Mouse (Mus musculus) adrenal gland, adult 18-20 months (tissue): ENCODE measurements around the gene Pidd1. TPM values are rescaled to one million over a fixed set of nuclear protein-coding genes. Genes with fewer than 3 reads are reported as not detected.
A peak's percentile ranks its signal among the peaks of the same experiment; 100 is the strongest.

Experiments
- DNase-seq, 2 experiments: peaks; one replicate each; pipeline ENCODE4 v3.0.0; 2021 to 2022; ENCODE audit warnings: low spot score in 2 of 2
- total RNA-seq, 2 experiments: library from RNA; stranded (reverse); gene quantifications; 1 replicate in 1 of 2; 2 replicates in 1 of 2; pipeline ENCODE4 v1.2.3; 2021

Gene Pidd1
- total RNA-seq, 2 experiments from 2014 or later: 1.1 to 1.4 TPM

GRCm38 (mm10) chr7:141474160-141474559 is 30.3 kb upstream of the Pidd1 start:
- DNase-seq: no peak

GRCm38 (mm10) chr7:141472763-141473162 is 28.9 kb upstream of the Pidd1 start:
- no peak for DNase-seq

- DNase-seq: no peak
Observed at GRCm38 (mm10) chr7:141472226-141472625, 28.4 kb upstream of the Pidd1 start.

GRCm38 (mm10) chr7:141471236-141471635 is 27.4 kb upstream of the Pidd1 start:
- DNase-seq: peak in 1 of 2 experiments; percentile 18

GRCm38 (mm10) chr7:141470637-141470944 is 26.8 kb upstream of the Pidd1 start:
- peak in 1 of 2 experiments; percentile 21 for DNase-seq

- DNase-seq: peak in 1 of 2 experiments; percentile 26
Observed at GRCm38 (mm10) chr7:141469901-141470636, 26.2 kb upstream of the Pidd1 start.

GRCm38 (mm10) chr7:141469352-141469751 is 25.5 kb upstream of the Pidd1 start:
- peak in 1 of 2 experiments; percentile 25 for DNase-seq

GRCm38 (mm10) chr7:141468522-141469211 is 24.8 kb upstream of the Pidd1 start:
- DNase-seq: peak; percentile 59 to 72

GRCm38 (mm10) chr7:141468164-141468521 is 24.3 kb upstream of the Pidd1 start:
- DNase-seq: no peak

GRCm38 (mm10) chr7:141467230-141468030 is 23.6 kb upstream of the Pidd1 start, which contains the start of gene Cd151:
Cd151 (plus strand) TSS chr7:141467392.
- peak; percentile 88 to 93 for DNase-seq

- no peak for DNase-seq
Observed at GRCm38 (mm10) chr7:141466607-141467148, 22.9 kb upstream of the Pidd1 start.

- DNase-seq: peak in 1 of 2 experiments; percentile 9
Observed at GRCm38 (mm10) chr7:141466045-141466394, 22.2 kb upstream of the Pidd1 start.

- peak in 1 of 2 experiments; percentile 4 for DNase-seq
Observed at GRCm38 (mm10) chr7:141465388-141466044, 21.7 kb upstream of the Pidd1 start.

GRCm38 (mm10) chr7:141464603-141465201 is 20.9 kb upstream of the Pidd1 start:
- DNase-seq: peak; percentile 2 to 35

- peak; percentile 28 to 43 for DNase-seq
Observed at GRCm38 (mm10) chr7:141463824-141464602, 20.2 kb upstream of the Pidd1 start.

- peak; percentile 3 to 26 for DNase-seq
Observed at GRCm38 (mm10) chr7:141462333-141462821, 18.6 kb upstream of the Pidd1 start.

- peak; percentile 10 to 42 for DNase-seq
Observed at GRCm38 (mm10) chr7:141461521-141462332, 17.9 kb upstream of the Pidd1 start.

- peak in 1 of 2 experiments; percentile 31 for DNase-seq
Observed at GRCm38 (mm10) chr7:141460391-141461113, 16.7 kb upstream of the Pidd1 start, which contains the start of gene Cracr2b. Cracr2b (plus strand) TSS chr7:141461094.
